Mouse (Mus musculus) spleen, adult 2 months (tissue): ENCODE results near the gene Scgb2b26.

Source experiments
- CTCF ChIP-seq: fragments of 200-500 bp; IDR thresholded peaks from 2 replicates; pipeline ENCODE4 v1.5.1; 2011; ENCODE audit warnings: mild to moderate bottlenecking, inconsistent platforms; ENCODE audit not compliant: insufficient read depth, insufficient read length, insufficient replicate concordance; ENCODE audit errors: extremely low read depth
- POLR2A ChIP-seq: fragments of 200-500 bp; IDR thresholded peaks from 2 replicates; pipeline ENCODE4 v1.6.1; 2011; ENCODE audit warnings: low read depth, low read length, inconsistent platforms

DNA sequence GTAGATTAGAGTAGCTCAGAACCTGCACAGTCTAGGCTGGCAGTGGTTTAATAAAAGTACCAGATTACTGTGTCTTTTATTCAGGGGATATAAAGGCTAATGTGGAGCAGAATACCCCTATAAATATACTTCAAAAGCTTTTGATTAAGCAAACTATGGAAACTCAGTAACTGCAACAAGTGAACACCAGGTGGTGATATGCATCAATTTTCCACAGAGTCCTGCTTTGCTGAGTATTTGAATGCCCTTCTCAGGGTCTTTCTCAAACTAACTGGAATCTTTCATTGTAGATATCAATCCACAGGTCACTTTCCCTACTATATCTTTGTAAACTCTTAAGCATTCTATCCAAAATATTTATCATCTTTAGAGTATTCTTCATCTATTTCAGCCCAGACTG, 41.9 kb downstream of the Scgb2b26 start:
- TF ChIP-seq CTCF (no peak), POLR2A (no peak)
